Comparison of ENCODE assay signal across 23 mouse cellular contexts in genomic region chr1:91003522-91004253, GRCm38 (mm10). TPM values are rescaled to one million over a fixed set of nuclear protein-coding genes. Genes with fewer than 3 reads are reported as not detected.
"Had no signal": no experiment of that assay in that cellular context is flagged by ENCODE, and none has a peak within 500 bp of the region (broad histone marks: within the 10 kb centered on the region; RNA-seq: fewer than 3 reads in every experiment).

No protein-coding gene starts in this region.

- H3K27me3 ChIP-seq: limb, embryonic 12.5 days; lung, embryonic 15.5 days; midbrain, embryonic 12.5 days; neural tube, embryonic 15.5 days had no signal

- H3K9ac ChIP-seq: limb, embryonic 12.5 days; liver, embryonic 13.5 days; liver, postnatal 0 days; lung, embryonic 15.5 days; midbrain, embryonic 12.5 days; neural tube, embryonic 15.5 days had no signal

- ATAC-seq: liver, postnatal 0 days; midbrain, embryonic 16.5 days had no signal

- H3K36me3 ChIP-seq: limb, embryonic 12.5 days; liver, embryonic 13.5 days; lung, embryonic 15.5 days; midbrain, embryonic 12.5 days; neural tube, embryonic 15.5 days had no signal

- H3K27ac ChIP-seq: layer of hippocampus, adult 2 months; limb, embryonic 12.5 days; liver, embryonic 13.5 days; lung, embryonic 15.5 days; macrophage; midbrain, embryonic 12.5 days; neural tube, embryonic 15.5 days had no signal

- H3K4me2 ChIP-seq: limb, embryonic 12.5 days; liver, embryonic 13.5 days; lung, embryonic 15.5 days; midbrain, embryonic 12.5 days; neural tube, embryonic 15.5 days had no signal

- H3K9me3 ChIP-seq: limb, embryonic 12.5 days; liver, embryonic 13.5 days; lung, embryonic 15.5 days; megakaryocyte, embryonic 14.5 days; midbrain, embryonic 12.5 days; neural tube, embryonic 15.5 days had no signal

- DNase-seq: kidney, postnatal 10 days; kidney, postnatal 4 days; liver; liver, embryonic 13.5 days; liver, postnatal 0 days; lung, postnatal 14 days; right cerebral cortex, adult 18-20 months; right cerebral cortex, postnatal 25 days; thymus, postnatal 36 days had no signal

- H3K4me3 ChIP-seq: layer of hippocampus, adult 2 months; limb, embryonic 12.5 days; liver, embryonic 13.5 days; lung, embryonic 15.5 days; megakaryocyte, embryonic 14.5 days; midbrain, embryonic 12.5 days; neural tube, embryonic 15.5 days had no signal

RNA-seq across cellular contexts. Expression of gene Rab17, which starts 34.2 kb away (rescaled TPM):
- total RNA-seq: layer of hippocampus, adult 2 months; left cerebral cortex, postnatal 36 days had no signal
- polyA plus RNA-seq: macrophage; midbrain, embryonic 12.5 days; neural tube, embryonic 15.5 days had no signal

RNA-seq across cellular contexts. Expression of gene Prlh, which starts 50.8 kb away (rescaled TPM):
- total RNA-seq: layer of hippocampus, adult 2 months; layer of hippocampus, postnatal 10 days; left cerebral cortex, postnatal 36 days had no signal
- polyA plus RNA-seq: limb, embryonic 12.5 days; liver, postnatal 0 days; lung, embryonic 15.5 days; macrophage; midbrain, embryonic 12.5 days; midbrain, embryonic 16.5 days; neural tube, embryonic 11.5 days; neural tube, embryonic 15.5 days; small intestine, adult 2 months; stomach, embryonic 16.5 days; thymus, postnatal 0 days had no signal
